Mouse (Mus musculus) thymus, postnatal 25 days (tissue): Measurements from ENCODE around the gene Ncoa7.
"Not testable (repeated sequence)": the region's sequence is repeated elsewhere in the genome, so short reads cannot be mapped to it uniquely, and the experiment has no call there.

Experiments used
- DNase-seq: peaks from one replicate; pipeline ENCODE4 v3.0.0; 2022

Gene Ncoa7

DNA sequence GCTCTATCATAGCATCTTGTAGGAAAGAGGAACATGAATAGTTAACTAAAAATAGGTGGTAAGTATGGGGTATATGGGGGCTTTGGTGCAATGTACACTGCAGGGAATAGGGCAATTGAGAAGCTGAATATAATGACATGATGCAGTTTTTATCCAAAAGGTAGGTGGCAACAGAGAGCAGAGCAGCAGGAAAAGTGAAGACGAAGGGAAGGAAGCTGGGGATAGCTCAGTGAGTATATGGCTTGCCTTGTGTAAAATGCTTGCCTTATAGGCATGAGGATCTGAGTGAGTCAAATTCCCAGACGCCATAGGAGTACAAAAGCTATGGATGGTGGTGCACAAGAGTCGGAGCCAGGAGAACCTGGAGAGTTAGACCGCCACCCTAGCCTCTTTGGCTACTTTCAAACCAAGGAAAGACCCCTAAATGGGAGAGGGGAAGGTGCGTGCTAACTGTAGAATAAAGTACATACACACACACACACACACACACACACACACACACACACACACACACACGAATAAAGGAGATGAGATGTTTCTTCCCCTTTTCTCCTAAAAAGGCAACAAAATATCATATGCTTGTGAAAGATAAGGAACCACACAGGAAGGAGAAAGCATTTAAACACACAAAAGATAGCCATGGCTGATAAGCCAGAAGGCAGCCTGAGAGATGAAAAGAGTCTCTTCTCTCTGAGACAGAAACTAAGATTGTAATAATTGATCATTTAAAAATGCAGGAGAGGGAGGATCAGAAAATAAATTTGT, 142.4 kb downstream of the Ncoa7 start:
- no peak for DNase-seq

DNA sequence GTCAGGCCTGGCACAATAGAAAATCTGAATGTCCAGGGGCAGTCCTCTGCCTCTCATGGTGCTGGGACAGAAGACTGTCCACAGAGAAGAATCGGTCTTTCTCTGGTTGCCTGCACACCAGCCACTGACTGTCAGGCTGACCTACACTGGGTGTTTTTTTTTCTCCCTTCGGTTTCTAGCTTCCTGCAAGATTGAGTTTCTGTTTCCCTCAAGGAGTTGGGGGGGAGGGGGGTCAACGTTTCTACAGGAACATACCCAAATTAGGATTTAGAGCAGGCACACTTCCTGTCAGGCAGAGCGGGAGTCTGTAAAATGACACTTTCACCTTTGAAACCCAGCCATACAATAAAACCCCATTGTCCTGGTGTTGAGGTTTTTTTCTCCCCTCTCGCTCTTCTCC, 147.5 kb downstream of the Ncoa7 start:
- peak; percentile 17 for DNase-seq

DNA sequence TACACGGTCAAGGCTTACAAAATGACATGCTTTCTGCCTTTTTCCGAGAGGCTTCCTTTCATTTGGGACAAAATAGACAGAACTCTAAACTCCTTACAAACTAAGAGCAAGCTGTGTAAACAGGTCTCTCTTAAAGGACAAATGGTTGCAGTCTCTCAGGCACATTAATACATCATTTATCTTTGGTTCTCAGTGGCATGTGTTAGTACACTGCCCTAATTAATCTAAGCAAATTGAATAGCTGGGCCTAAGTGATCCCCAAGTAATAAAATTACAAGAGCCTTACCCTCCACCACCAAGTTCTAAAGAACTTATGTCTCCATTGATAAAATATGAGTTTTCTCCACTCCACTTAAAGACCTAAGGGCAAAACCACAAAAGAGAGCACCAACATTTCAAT, 155.4 kb downstream of the Ncoa7 start:
- no peak for DNase-seq

DNA sequence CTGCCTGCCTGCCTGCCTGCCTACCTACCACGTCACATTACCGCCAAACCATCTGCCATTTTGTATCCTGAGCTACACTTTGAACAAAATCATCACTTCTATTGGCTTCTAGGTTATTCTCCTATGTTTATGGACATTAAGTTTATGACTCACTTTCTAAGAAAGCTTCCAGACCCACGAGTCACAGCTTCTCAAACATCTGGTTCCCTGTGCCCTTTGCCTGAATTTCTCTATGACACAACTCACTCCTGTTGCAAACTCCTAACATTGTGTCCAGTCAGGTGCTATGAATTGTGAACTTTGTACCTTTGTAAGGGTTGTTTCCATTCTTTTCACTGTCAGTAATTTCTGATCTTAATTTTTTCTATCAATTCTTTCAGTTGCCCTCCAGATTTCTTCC, 164.9 kb downstream of the Ncoa7 start:
- DNase-seq: no peak

DNA sequence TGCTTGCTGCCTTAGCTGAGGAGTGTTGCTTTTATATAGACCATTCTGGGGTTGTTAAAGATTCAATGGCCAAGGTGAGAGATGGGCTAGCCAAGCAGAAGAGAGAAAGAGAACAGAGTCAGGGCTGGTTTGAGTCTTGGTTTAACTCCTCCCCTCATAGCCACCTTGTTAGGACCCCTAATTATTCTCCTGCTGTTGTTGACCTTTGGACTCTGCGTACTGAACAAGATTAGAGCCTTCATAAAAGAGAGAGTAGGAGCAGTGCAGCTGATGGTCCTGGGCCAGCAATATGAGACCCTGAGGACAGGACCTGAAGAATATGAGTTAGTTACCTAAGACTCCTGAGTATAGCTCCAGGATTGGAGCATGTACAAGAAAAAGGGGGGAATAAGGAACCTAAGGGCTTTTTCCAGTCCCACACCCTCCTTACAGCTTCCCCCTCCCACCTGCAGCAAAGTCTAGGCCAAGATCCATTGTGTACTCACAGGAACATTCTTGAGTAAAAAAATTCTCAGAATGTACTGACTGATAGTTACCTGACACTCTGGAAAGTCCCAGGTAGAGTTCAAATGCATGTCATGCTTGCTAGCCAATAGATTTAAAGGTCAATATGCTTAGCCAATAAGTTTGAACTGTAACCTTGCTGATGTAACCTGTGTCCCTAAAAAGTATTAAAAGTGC, 166.5 kb downstream of the Ncoa7 start:
- DNase-seq: not testable (repeated sequence)

DNA sequence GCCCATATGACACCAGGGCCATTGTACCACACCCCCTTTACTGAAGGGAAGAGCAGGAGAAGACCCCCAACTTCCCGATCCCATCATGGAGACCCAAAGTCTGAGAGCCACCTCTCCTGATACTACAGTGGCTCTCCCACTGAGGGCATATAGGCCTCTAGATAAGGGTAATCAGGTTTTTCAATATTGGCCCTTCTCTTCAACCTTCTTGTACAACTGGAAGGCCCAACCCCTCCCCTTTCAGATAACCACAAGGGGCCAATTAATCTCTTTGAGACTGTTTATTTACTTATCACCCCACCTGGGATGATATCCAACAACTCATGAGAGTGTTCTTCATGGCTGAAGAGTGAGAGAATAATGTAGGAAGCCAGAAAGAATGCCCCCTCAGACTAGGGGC, 170.4 kb downstream of the Ncoa7 start:
- no peak for DNase-seq

DNA sequence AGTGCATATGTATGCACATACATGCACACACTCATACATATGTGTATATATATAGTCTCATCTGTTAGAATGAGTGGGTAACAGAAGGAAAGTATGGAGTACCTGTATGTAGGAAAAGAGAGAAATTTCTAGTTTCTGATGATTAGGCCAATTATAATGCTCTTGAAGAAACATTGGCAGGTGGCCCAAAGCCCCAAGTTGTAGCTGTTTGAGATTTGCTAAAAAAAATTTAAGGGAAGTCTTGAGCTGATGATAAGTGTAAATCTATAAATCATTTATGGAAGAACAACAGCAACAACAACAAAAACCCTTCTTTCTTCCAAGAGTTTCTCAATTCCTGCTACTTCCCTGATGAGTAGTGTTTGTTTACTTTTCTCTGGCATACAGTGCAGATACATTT, 173.1 kb downstream of the Ncoa7 start:
- no peak for DNase-seq

DNA sequence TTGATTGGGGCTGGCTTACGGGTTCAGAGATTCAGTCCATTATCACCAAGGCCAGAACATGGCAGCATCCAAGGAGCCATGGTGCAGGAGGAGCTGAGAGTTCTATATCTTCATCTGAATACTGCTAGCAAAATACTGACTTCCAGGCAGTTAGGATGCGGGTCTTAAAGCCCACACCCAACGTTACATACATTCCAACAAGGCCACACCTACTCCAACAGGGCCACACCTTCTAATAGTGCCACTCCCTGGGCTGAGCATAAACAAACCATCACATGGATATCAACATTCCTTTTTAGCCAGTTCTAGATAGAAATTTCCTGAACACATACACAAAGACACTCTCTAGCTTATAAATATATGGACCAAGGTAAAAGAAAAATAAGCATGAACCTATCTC, 173.6 kb downstream of the Ncoa7 start, which contains the start of gene Hint3:
Hint3 (minus strand) TSS at position 120 of the 400 bp plus-strand sequence.
- DNase-seq: no peak

DNA sequence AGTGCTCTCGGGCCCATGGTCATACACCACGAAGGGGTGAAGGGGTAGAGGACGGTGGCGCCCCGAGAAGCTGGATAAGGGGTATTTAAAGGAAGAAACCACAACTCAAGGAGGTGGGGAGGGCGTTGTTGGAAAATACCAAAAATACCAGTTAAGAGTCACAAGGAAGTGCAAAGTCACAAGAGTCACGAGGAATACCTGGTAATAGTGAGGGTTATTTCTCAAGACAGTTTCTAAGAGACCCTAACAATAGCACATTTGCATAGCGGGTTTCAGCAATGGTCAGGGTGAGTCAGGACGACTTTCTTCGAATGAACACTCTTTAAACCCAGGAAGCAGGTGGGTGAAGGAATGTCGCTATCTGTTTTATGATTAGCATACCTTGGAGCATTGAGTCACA, 174.7 kb downstream of the Ncoa7 start:
- DNase-seq: not testable (repeated sequence)

DNA sequence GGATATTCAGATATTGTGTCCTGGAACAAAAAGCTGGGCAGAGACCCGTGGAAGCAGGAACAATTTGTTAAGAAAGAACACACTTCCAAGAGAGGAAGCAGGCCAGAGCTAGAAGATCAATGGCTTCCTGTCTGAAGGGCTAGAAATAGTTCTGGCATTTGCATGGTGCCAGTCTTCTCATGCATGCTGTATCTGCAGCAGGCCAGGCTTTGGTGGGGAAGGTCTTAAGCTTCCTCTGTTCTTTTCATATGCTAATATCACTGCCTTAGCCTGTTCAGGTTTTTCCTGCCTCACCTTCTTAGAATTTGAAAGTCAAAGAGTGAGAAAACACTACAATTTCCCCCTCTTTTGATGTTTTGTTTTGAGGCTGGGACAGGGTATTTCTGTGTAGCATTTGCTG, 175.6 kb downstream of the Ncoa7 start:
- no peak for DNase-seq

DNA sequence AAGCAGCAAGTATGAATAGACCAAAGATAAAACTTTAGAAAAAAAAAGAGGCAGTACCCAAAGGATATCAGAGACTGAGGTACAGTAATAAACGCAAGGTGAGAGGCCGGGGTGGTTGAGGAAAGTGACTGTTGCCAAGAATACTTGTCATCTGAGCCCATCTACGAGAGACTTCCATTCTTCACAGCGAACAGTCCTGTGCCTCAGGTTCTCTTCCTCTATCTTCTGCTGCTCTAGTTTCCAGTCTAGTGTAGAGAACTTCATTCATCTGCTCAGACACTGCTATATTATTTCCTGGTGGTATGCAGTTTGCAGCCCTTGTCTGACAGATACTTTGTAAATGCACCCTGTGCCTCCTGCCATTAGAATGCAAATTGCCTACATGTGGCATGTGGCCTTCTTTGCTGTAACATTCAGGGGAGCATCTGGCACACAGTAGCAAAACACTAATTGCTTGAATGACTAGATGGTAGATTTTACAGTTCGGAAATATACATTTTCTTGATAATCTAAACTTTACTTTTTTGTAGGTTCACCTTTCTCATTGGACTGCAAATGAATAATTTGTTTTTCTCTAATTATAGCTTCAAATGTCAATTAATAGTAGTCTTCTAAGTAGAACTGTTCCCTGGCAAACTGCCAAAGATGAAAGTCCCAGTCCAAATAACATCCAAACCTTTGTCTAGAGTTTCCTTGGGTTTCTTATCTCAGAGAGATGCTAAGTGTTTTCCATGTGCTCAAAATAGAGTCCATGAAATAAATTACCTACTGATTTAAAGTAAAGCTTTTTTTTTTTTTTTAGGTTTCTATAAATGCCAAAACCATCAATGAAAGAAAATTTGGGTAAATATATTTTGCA, 178.7 kb downstream of the Ncoa7 start:
- no peak for DNase-seq

DNA sequence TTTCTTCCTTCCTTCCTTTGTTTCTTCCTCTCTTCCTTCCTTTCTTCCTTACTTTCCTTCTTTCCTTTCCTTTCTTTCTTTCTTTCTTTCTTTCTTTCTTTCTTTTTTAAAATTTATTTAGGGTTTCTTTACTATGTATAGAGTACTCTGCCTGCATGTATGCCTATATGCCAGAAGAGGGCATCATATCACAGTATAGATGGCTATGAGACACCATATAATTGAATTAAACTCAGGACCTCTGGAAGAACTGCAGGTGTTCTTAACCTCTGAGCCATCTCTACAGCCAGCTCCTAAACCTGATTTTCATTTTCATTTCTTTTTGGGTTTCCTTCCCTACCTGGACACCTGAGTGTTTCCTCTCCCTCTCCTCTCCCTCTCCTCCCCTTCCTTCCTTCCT, 180.2 kb downstream of the Ncoa7 start:
- no peak for DNase-seq

DNA sequence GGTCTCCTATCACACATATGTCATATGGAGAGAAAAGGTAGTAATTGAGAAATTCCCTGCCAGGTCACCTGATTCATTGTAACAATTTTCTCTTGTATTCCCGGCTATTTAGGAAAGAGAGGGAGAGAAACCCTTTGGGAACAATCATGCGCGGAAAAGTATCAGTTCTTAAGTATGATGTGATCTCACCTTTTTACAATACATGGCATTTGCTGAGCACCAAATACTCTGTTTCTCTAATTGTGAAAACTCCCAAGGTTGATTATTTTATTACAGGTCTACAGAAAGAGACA, 184.3 kb downstream of the Ncoa7 start:
- DNase-seq: no peak

DNA sequence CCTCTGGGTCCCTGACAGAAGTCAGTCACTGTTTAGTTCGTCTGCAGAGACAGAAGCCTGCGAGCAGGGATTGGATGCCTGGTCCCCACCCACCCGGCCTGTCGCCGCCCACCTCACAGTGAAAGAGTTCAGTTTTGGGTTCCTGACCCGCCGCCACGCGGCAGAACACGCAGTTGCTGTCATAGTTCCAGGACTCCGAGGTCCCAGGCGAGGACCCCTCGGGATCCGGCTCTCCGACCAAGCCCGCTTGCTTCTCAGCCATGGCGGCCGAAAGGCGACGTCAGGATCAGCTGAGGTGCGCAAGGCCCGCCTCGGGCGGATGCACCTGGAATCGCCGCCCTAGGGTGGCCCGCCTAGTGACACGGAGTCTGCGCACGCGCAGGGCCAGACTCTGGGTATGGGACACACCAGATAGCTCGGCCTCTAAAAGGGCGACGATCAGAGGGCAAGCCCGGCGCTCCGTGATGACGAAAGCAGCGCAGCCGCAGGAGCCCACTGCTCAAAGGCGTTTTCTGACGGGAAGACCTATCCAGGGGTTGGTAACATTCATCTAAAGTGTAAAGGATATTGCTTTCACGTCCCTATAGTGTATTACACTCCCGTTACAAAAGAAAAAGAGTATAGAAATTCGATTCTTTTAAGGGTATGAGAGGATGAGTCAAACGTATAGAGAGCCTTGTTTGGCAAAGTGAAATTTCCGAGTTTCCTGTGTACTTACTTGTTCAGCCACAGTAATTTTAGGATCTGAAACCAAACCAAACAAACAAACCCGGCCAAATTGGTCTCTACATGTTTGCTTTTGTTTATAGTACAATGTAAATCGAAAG, 184.8 kb downstream of the Ncoa7 start:
- DNase-seq: peak; percentile 98

DNA sequence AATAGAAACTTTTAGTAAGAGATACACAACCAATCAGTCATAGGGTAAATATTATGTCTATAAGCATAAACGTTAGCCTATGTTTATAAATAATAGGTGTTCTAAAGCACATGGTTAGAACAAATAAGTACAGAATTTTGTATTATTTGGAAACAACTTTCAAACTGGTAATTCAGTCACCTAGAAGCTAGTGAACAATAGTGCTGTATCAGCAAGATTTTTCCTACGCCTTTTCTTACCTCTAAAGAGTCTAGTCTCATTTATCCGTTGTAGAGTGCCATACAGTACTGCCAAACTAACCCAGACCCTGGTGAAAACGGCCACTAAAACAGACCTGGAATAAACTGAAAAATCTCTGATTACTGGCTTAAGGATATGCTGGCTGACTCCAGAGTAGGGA, 190.1 kb downstream of the Ncoa7 start:
- no peak for DNase-seq

DNA sequence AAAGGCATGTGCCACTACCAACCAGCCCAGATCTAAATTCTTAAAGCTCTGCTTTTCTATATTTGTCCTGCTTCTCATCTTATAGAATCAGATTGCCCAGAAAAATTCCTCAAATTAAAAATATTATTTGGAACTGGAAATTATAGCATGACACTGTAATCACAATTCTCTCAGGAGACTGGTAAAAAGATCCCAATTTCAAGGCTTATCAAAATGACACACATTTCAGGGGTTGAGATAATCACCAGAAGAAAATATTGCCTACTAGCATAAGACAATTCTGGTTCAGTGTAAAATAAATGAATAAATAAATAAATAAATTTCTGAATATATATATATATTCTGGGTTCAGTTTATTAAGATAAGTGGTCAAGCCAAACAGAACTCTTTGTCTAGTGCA, 193.5 kb downstream of the Ncoa7 start:
- no peak for DNase-seq

DNA sequence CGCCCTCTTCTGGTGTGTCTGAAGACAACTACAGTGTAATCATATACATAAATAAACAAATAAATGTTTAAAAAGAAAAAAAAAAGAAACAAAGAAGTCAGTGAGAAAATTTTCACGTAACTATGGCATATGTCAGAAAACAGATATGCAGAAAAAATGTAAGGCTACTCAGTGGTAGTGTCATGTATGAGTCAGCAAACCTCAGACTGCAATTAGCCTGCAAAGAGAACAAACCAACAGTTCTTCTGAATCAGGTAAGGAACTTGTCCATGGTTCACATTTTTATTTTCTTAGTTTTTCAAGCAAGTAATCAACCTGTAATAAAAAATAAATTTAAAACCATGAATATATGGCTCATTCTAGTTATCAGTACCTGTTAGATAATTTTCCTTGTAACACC, 195.0 kb downstream of the Ncoa7 start:
- no peak for DNase-seq

DNA sequence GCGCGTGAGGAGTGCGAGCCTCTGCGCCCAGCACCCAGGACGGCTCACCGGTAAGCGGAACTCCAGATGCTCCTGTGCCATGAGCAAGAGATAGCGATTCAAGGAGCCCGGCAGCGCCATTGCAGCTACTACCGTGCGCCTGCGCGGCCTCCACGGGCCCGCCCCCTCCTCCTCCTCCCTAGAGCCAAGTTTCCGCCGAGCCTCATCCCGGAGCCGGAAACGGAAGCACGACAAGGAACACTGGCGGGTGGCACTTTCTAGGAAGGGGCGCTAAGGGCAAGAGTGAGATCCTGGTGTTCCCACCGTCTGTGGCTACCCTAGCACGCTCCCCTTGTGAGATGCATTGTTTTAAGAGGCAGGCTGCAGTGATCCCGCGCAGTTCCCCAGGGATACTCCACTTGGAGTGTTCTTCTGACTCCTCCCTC, 202.6 kb downstream of the Ncoa7 start, which contains the start of gene Trmt11:
Trmt11 (minus strand) TSS at position 208 of the 425 bp plus-strand sequence.
- DNase-seq: peak; percentile 87

DNA sequence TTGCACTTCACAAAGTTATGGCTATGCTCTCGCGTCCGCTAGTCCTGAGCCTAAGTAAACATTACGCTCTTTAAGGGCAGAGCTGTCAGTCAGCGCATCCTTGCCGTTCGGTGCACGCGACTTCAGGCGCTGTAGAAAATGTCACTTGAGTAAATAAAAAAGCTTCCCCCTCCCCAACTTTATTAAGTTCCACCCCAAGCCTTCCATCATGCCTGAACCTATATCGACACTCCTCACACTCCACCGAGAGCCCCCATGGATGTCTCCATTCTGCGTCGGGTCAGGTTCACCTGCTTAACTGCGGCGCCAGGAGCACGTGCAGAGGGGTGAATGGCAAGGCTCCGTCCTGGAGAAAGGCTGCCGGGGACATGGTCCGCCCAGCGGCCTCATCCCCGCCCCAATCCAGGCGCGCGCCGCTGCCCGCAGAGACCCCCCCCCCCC, 203.0 kb downstream of the Ncoa7 start:
- DNase-seq: no peak

DNA sequence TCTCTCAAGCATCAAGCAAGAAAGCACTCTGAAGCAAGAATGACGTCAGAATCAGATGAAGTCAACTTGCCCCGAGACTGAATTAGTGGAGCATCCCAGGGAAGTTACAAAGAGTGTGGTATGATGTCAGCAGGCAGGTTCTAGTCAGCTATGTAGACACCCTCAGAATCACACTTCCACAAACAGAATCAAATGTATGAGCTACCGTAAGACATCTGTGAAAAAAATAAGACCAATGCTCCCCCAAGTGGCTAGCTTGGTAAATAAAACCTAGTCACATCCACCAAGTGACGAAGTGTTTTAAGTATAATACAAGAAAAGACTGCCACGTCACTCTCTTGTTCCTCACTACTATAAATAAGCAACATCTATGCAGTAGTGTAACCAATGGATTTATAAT, 216.1 kb downstream of the Ncoa7 start:
- no peak for DNase-seq

DNA sequence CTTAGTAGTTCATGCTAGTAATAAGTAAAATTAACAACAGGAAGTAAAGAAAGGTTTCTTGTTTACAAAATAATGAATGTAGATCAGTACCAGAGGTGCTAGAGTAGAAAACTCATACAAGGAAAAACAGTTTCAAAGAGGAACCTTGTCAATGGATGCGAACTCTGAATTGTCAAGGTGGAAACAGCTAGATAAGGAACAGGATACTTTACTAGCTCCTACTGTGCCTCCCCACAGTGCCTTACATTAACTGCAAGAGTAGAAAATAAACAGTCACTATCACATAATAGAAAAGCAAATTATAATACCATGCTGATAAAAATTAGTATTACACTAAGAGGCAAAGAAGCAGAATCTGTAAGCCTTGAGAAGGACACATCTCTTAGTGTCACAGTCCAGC, 217.4 kb downstream of the Ncoa7 start:
- DNase-seq: no peak
